Mouse (Mus musculus) heart, embryonic 13.5 days (tissue): ENCODE measurements around the gene Hrh2. TPM values are rescaled to one million over a fixed set of nuclear protein-coding genes. Genes with fewer than 3 reads are reported as not detected.

ENCODE experiments used
- ATAC-seq: fragments of 200-750 bp; cut with Nextera tagmentation; 2 replicates; pipeline ENCODE4 v1.8.0; 2017; ENCODE audit warnings: moderate TSS enrichment; ENCODE audit not compliant: insufficient number of reproducible peaks, low FRiP score, low TSS enrichment; ENCODE audit errors: extremely low read depth
- H3K27ac ChIP-seq: fragments of 300-500 bp; sonication (generic); replicated peaks from 2 replicates; pipeline ENCODE4 v1.5.1; 2015; ENCODE audit warnings: moderate library complexity, mild to moderate bottlenecking, inconsistent platforms
- H3K27me3 ChIP-seq: fragments of 300-500 bp; sonication (generic); replicated peaks from 2 replicates; pipeline ENCODE4 v1.6.1; 2015; ENCODE audit warnings: mild to moderate bottlenecking, inconsistent platforms
- H3K36me3 ChIP-seq: fragments of 300-500 bp; sonication (generic); 2 replicates; pipeline ENCODE4 v1.6.1; 2015; ENCODE audit warnings: mild to moderate bottlenecking, inconsistent platforms
- H3K4me1 ChIP-seq: fragments of 300-500 bp; sonication (generic); 2 replicates; pipeline ENCODE4 v1.6.1; 2015; ENCODE audit warnings: inconsistent platforms
- H3K4me2 ChIP-seq: fragments of 300-500 bp; sonication (generic); 2 replicates; pipeline ENCODE4 v1.6.1; 2015; ENCODE audit warnings: inconsistent platforms, mild to moderate bottlenecking, moderate library complexity
- H3K4me3 ChIP-seq: fragments of 300-500 bp; sonication (generic); 2 replicates; pipeline ENCODE4 v1.5.1; 2015; ENCODE audit warnings: moderate library complexity, mild to moderate bottlenecking, inconsistent platforms
- H3K9ac ChIP-seq: fragments of 300-500 bp; sonication (generic); 2 replicates; pipeline ENCODE4 v1.6.1; 2015; ENCODE audit warnings: inconsistent platforms, mild to moderate bottlenecking, moderate library complexity
- H3K9me3 ChIP-seq: fragments of 300-500 bp; sonication (generic); 2 replicates; pipeline ENCODE4 v1.6.1; 2016; ENCODE audit warnings: inconsistent platforms
- WGBS: fragments of 180-500 bp; shearing (Covaris S2); methylation state at CpG from one replicate; pipeline ENCODE4 v1.1.7; 2015; ENCODE audit warnings: mixed read lengths; 5-methylcytosine and 5-hydroxymethylcytosine counted together
- polyA plus RNA-seq: library from polyadenylated mRNA; unstranded; fragments of >200 nt; fragmentation: Nextera tagmentation; extraction: Ambion mirVana; gene quantifications from 2 replicates; pipeline ENCODE4 v1.2.1, GENCODE M21; 2015

The Hrh2 gene
- polyA plus RNA-seq, 1 experiment from 2014 or later = 0.05 TPM

GRCm38 (mm10) chr13:54218341-54218740 is 26.4 kb downstream of the Hrh2 start:
- H3K4me1 ChIP-seq = 0 out of 2 replicates have a peak, but pooled peaks cover 4% of the 10 kb centered on the region
- no peaks in the 10 kb centered on the region for H3K9me3 ChIP-seq
- H3K4me3 ChIP-seq = no peak overlapping the region
- H3K4me2 ChIP-seq = no peak overlapping the region
- H3K36me3 ChIP-seq = no peaks in the 10 kb centered on the region
- H3K27ac ChIP-seq = no peak overlapping the region
- no peak for ATAC-seq
- WGBS = 63% methylated on average over 1 of the region's 1 CpGs
- H3K27me3 ChIP-seq = peaks cover 5% of the 10 kb centered on the region; the same call in 1 of the 2 replicates
- H3K9ac ChIP-seq = no peak overlapping the region

GRCm38 (mm10) chr13:54221631-54222179 is 29.8 kb downstream of the Hrh2 start:
- Histone ChIP-seq H3K4me2 (no peak overlapping the region), H3K27me3 (peaks cover 12% of the 10 kb centered on the region; the same call in 1 of the 2 replicates), H3K4me3 (no peak overlapping the region), H3K27ac (no peak overlapping the region), H3K9ac (no peak overlapping the region), H3K9me3 (no peaks in the 10 kb centered on the region), H3K4me1 (0 out of 2 replicates have a peak, but pooled peaks cover 4% of the 10 kb centered on the region), H3K36me3 (no peaks in the 10 kb centered on the region)
- WGBS = 54% methylated on average over 4 of the region's 4 CpGs
- no peak for ATAC-seq

- Histone ChIP-seq H3K9ac (no peak overlapping the region), H3K4me2 (no peak overlapping the region), H3K36me3 (no peaks in the 10 kb centered on the region), H3K27me3 (peaks cover 18% of the 10 kb centered on the region; the same call in 1 of the 2 replicates), H3K4me3 (no peak overlapping the region), H3K27ac (no peak overlapping the region), H3K9me3 (no peaks in the 10 kb centered on the region), H3K4me1 (0 out of 2 replicates have a peak, but pooled peaks cover 4% of the 10 kb centered on the region)
- no peak for ATAC-seq
- 43% methylated on average over 13 of the region's 13 CpGs for WGBS
Measured at GRCm38 (mm10) chr13:54222921-54223769, 31.2 kb downstream of the Hrh2 start.

- 21% methylated on average over 13 of the region's 13 CpGs for WGBS
Measured at GRCm38 (mm10) chr13:54227916-54228483, 36.1 kb downstream of the Hrh2 start.

GRCm38 (mm10) chr13:54230081-54230480 is 38.2 kb downstream of the Hrh2 start:
- H3K4me3 ChIP-seq = no peak overlapping the region
- no peaks in the 10 kb centered on the region for H3K9me3 ChIP-seq
- H3K36me3 ChIP-seq = no peaks in the 10 kb centered on the region
- WGBS = 78% methylated on average over 6 of the region's 6 CpGs
- no peaks in the 10 kb centered on the region for H3K4me1 ChIP-seq
- ATAC-seq = no peak
- no peak overlapping the region for H3K9ac ChIP-seq
- peaks cover 21% of the 10 kb centered on the region; the same call in 1 of the 2 replicates for H3K27me3 ChIP-seq
- H3K27ac ChIP-seq = no peak overlapping the region
- H3K4me2 ChIP-seq = no peak overlapping the region

More at GRCm38 (mm10) chr13:54227916-54228483, 36.1 kb downstream of the Hrh2 start:
- Histone ChIP-seq H3K4me2 (peak overlapping the region; percentile 41), H3K27me3 (peaks cover 21% of the 10 kb centered on the region; the same call in 1 of the 2 replicates), H3K4me3 (no peak overlapping the region), H3K9me3 (no peaks in the 10 kb centered on the region), H3K4me1 (no peaks in the 10 kb centered on the region), H3K27ac (no peak overlapping the region), H3K9ac (no peak overlapping the region), H3K36me3 (no peaks in the 10 kb centered on the region)
- ATAC-seq = no peak

GRCm38 (mm10) chr13:54231868-54232267 is 39.9 kb downstream of the Hrh2 start:
- ATAC-seq = no peak
- Histone ChIP-seq H3K36me3 (no peaks in the 10 kb centered on the region), H3K4me1 (no peaks in the 10 kb centered on the region), H3K27me3 (peaks cover 14% of the 10 kb centered on the region; the same call in 1 of the 2 replicates), H3K27ac (no peak overlapping the region), H3K9ac (no peak overlapping the region), H3K4me2 (no peak overlapping the region), H3K9me3 (no peaks in the 10 kb centered on the region), H3K4me3 (no peak overlapping the region)
- 52% methylated on average over 10 of the region's 10 CpGs for WGBS

GRCm38 (mm10) chr13:54237512-54237911 is 45.6 kb downstream of the Hrh2 start:
- Histone ChIP-seq H3K36me3 (no peaks in the 10 kb centered on the region), H3K27me3 (peaks cover 13% of the 10 kb centered on the region), H3K4me1 (peaks cover 14% of the 10 kb centered on the region), H3K9me3 (no peaks in the 10 kb centered on the region), H3K4me3 (no peak overlapping the region), H3K4me2 (no peak overlapping the region), H3K27ac (no peak overlapping the region), H3K9ac (no peak overlapping the region)
- ATAC-seq = no peak
- 49% methylated on average over 6 of the region's 6 CpGs for WGBS

GRCm38 (mm10) chr13:54238585-54239323 is 46.8 kb downstream of the Hrh2 start:
- Histone ChIP-seq H3K9ac (no peak overlapping the region), H3K4me1 (peaks cover 14% of the 10 kb centered on the region), H3K27me3 (peaks cover 13% of the 10 kb centered on the region; the same call in 1 of the 2 replicates), H3K4me2 (peak overlapping the region; percentile 43), H3K9me3 (no peaks in the 10 kb centered on the region), H3K27ac (peak overlapping the region; percentile 69), H3K36me3 (no peaks in the 10 kb centered on the region), H3K4me3 (no peak overlapping the region)
- 21% methylated on average over 14 of the region's 14 CpGs for WGBS
- peak; percentile 54; the same call in 1 of the 2 replicates for ATAC-seq

GRCm38 (mm10) chr13:54242380-54242779 is 50.5 kb downstream of the Hrh2 start:
- WGBS = 48% methylated on average over 5 of the region's 5 CpGs

GRCm38 (mm10) chr13:54245204-54245603 is 53.3 kb downstream of the Hrh2 start:
- no peak overlapping the region for H3K9ac ChIP-seq
- 64% methylated on average over 5 of the region's 5 CpGs for WGBS
- no peak overlapping the region for H3K4me3 ChIP-seq
- no peaks in the 10 kb centered on the region for H3K36me3 ChIP-seq
- H3K4me2 ChIP-seq = no peak overlapping the region
- peaks cover 33% of the 10 kb centered on the region for H3K27me3 ChIP-seq
- no peak overlapping the region for H3K27ac ChIP-seq
- no peak for ATAC-seq
- H3K4me1 ChIP-seq = peaks cover 15% of the 10 kb centered on the region
- H3K9me3 ChIP-seq = no peaks in the 10 kb centered on the region

More at GRCm38 (mm10) chr13:54242380-54242779, 50.5 kb downstream of the Hrh2 start:
- peaks cover 34% of the 10 kb centered on the region for H3K27me3 ChIP-seq
- no peak overlapping the region for H3K27ac ChIP-seq
- peaks cover 14% of the 10 kb centered on the region for H3K4me1 ChIP-seq
- no peak overlapping the region for H3K9ac ChIP-seq
- no peak for ATAC-seq
- H3K4me2 ChIP-seq = no peak overlapping the region
- no peak overlapping the region for H3K4me3 ChIP-seq
- no peaks in the 10 kb centered on the region for H3K36me3 ChIP-seq
- no peaks in the 10 kb centered on the region for H3K9me3 ChIP-seq

GRCm38 (mm10) chr13:54247545-54247944 is 55.6 kb downstream of the Hrh2 start:
- Histone ChIP-seq H3K9me3 (no peaks in the 10 kb centered on the region), H3K4me1 (peaks cover 15% of the 10 kb centered on the region), H3K27me3 (peaks cover 54% of the 10 kb centered on the region), H3K4me2 (no peak overlapping the region), H3K36me3 (no peaks in the 10 kb centered on the region), H3K4me3 (no peak overlapping the region), H3K27ac (no peak overlapping the region), H3K9ac (no peak overlapping the region)
- no peak for ATAC-seq
- 17% methylated on average over 4 of the region's 4 CpGs for WGBS
